Mouse (Mus musculus) heart, postnatal 14 days (tissue): Measurements from ENCODE around the gene Med26. TPM values are rescaled to one million over a fixed set of nuclear protein-coding genes. Genes with fewer than 3 reads are reported as not detected.

Source experiments
- DNase-seq, 2 experiments: peaks; one replicate each; pipeline ENCODE4 v3.0.0; 2021 to 2022
- intact Hi-C: fragments of 180-260 bp; cut with DNase I; formaldehyde crosslinking; loops from one replicate; pipeline ENCODE4 v1.15.1; 2025
- total RNA-seq, 2 experiments: library from RNA; stranded (reverse); gene quantifications; 2 replicates each; pipeline ENCODE4 v1.2.3; 2021

Med26 gene
- total RNA-seq, 2 experiments from 2014 or later = 10.5 to 10.7 TPM

GRCm38 (mm10) chr8:72549314-72549892, 1.3 kb upstream of the Med26 start:
- intact Hi-C loops = loop anchor here (5.0 kb wide), 1 partner anchor 127 kb away; the partner anchor contains the start of gene Eps15l1
- DNase-seq = peak in 1 of 2 experiments; percentile 33

GRCm38 (mm10) chr8:72548644-72549313, 709 bp upstream of the Med26 start:
- intact Hi-C loops = loop anchor here (5.0 kb wide), 1 partner anchor 126 kb away; the partner anchor contains the start of gene Eps15l1
- peak in 1 of 2 experiments; percentile 68 for DNase-seq

GRCm38 (mm10) chr8:72547122-72547801, 808 bp downstream of the Med26 start:
- intact Hi-C loops = loop anchor here (2.0 to 5.0 kb wide), 2 partner anchors 54 to 125 kb away; partner anchors contain the start of genes Eps15l1 and Slc35e1
- DNase-seq = peak in 1 of 2 experiments; percentile 9

GRCm38 (mm10) chr8:72539234-72539633, 8.8 kb downstream of the Med26 start:
- no peak for DNase-seq
- intact Hi-C loops = no loop called here

GRCm38 (mm10) chr8:72534888-72535287, 13.2 kb downstream of the Med26 start:
- intact Hi-C loops = no loop called here
- DNase-seq = no peak

- DNase-seq = no peak
- intact Hi-C loops = no loop called here
Observed at GRCm38 (mm10) chr8:72532103-72532502, 16.0 kb downstream of the Med26 start.

GRCm38 (mm10) chr8:72521888-72522287, 26.2 kb downstream of the Med26 start:
- DNase-seq = no peak

GRCm38 (mm10) chr8:72517421-72517988, 30.6 kb downstream of the Med26 start:
- DNase-seq = no peak
- intact Hi-C loops = no loop called here

More at GRCm38 (mm10) chr8:72521888-72522287, 26.2 kb downstream of the Med26 start:
- intact Hi-C loops = no loop called here

GRCm38 (mm10) chr8:72513158-72513557, 34.9 kb downstream of the Med26 start:
- DNase-seq = no peak
- intact Hi-C loops = no loop called here

GRCm38 (mm10) chr8:72512648-72513047, 35.4 kb downstream of the Med26 start:
- DNase-seq = no peak
- intact Hi-C loops = no loop called here

- intact Hi-C loops = no loop called here
Observed at GRCm38 (mm10) chr8:72507505-72507904, 40.6 kb downstream of the Med26 start.

GRCm38 (mm10) chr8:72504637-72505314, 43.3 kb downstream of the Med26 start:
- DNase-seq = peak in 1 of 2 experiments; percentile 23
- intact Hi-C loops = no loop called here

More at GRCm38 (mm10) chr8:72507505-72507904, 40.6 kb downstream of the Med26 start:
- no peak for DNase-seq

GRCm38 (mm10) chr8:72504137-72504536, 43.9 kb downstream of the Med26 start:
- intact Hi-C loops = no loop called here
- DNase-seq = no peak

- DNase-seq = peak in 1 of 2 experiments; percentile 43
- intact Hi-C loops = no loop called here
Observed at GRCm38 (mm10) chr8:72500521-72500931, 47.5 kb downstream of the Med26 start.

- DNase-seq = peak; percentile 42 to 67
- intact Hi-C loops = no loop called here
Observed at GRCm38 (mm10) chr8:72499521-72500284, 48.4 kb downstream of the Med26 start.

- intact Hi-C loops = no loop called here
- no peak for DNase-seq
Observed at GRCm38 (mm10) chr8:72498527-72498926, 49.5 kb downstream of the Med26 start.

- intact Hi-C loops = no loop called here
Observed at GRCm38 (mm10) chr8:72497911-72498310, 50.2 kb downstream of the Med26 start.

GRCm38 (mm10) chr8:72496217-72496616, 51.9 kb downstream of the Med26 start:
- intact Hi-C loops = no loop called here
- no peak for DNase-seq

More at GRCm38 (mm10) chr8:72497911-72498310, 50.2 kb downstream of the Med26 start:
- DNase-seq = no peak

- intact Hi-C loops = no loop called here
- DNase-seq = no peak
Observed at GRCm38 (mm10) chr8:72495411-72496111, 52.5 kb downstream of the Med26 start.
